Mouse (Mus musculus) bone marrow macrophage, adult 2 months (primary cell): ENCODE results near the gene Pde3a. TPM values are rescaled to one million over a fixed set of nuclear protein-coding genes. Genes with fewer than 3 reads are reported as not detected.

Experiments used
- H3K27ac ChIP-seq: 2 replicates; pipeline ENCODE4 v1.5.1; 2012; ENCODE audit warnings: low read depth, low read length; ENCODE audit not compliant: insufficient read depth
- H3K4me1 ChIP-seq: 2 replicates; pipeline ENCODE4 v1.6.1; 2012; ENCODE audit warnings: low read length; ENCODE audit not compliant: control insufficient read depth, insufficient read depth
- H3K4me3 ChIP-seq: 2 replicates; pipeline ENCODE4 v1.5.1; 2012; ENCODE audit warnings: mild to moderate bottlenecking, low read length, moderate library complexity; ENCODE audit not compliant: insufficient read depth
- CTCF ChIP-seq: IDR thresholded peaks from 2 replicates; pipeline ENCODE4 v1.5.1; 2012; ENCODE audit warnings: low read depth, mild to moderate bottlenecking, low read length, moderate library complexity
- POLR2A ChIP-seq: IDR thresholded peaks from 2 replicates; pipeline ENCODE4 v1.6.1; 2012; ENCODE audit warnings: mild to moderate bottlenecking, low read depth, low read length, borderline replicate concordance
- polyA plus RNA-seq: library from polyadenylated mRNA; stranded (reverse); fragments of >200 nt; gene quantifications from 2 replicates; pipeline ENCODE4 v1.2.4, GENCODE M21; 2012; ENCODE audit not compliant: missing spikeins, insufficient read depth, insufficient read length

Pde3a gene
- polyA plus RNA-seq, 1 experiment: 0.12 TPM

DNA sequence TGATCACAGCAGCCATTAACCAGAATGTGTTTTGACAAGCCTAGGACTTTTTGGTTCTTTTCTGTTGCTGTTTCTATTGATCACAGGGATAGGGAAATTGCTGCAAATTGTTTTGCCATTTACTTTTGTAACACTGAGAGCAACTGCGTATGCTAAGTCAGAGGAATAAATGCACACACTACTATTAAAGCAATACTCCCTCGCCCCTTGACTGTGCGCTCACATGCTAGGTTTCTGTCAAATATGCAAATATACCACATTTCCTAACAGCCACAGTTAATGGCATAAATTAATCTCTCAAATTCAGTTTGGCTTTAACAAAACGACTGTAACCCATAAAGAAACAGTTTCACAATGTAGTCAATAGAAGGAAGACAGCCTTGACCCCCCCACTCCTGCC, 179.5 kb downstream of the Pde3a start:
- Histone ChIP-seq H3K4me3 (no peak overlapping the region), H3K27ac (no peak overlapping the region), H3K4me1 (no peaks in the 10 kb centered on the region)
- TF ChIP-seq POLR2A (no peak), CTCF (no peak)

DNA sequence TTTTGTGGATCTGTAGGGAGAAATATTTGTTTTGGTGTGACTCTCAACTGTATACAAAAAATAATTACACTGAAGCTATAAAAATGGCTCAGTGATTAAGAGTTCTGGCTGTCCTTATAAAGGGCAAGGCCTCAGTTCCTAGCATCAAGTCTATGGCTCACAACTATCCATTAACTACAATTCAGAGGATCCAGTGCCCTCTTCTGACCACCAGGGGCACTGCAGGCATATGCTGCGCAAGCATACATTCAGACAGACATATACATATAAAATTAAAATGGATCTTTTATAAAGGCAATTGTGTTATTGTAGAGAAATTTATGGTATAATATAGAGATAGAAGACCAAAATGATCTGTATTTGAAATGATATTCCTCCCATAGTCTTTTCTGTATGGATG, 181.1 kb downstream of the Pde3a start:
- Histone ChIP-seq H3K4me1 (no peaks in the 10 kb centered on the region), H3K4me3 (no peak overlapping the region), H3K27ac (no peak overlapping the region)
- TF ChIP-seq CTCF (no peak), POLR2A (no peak)

DNA sequence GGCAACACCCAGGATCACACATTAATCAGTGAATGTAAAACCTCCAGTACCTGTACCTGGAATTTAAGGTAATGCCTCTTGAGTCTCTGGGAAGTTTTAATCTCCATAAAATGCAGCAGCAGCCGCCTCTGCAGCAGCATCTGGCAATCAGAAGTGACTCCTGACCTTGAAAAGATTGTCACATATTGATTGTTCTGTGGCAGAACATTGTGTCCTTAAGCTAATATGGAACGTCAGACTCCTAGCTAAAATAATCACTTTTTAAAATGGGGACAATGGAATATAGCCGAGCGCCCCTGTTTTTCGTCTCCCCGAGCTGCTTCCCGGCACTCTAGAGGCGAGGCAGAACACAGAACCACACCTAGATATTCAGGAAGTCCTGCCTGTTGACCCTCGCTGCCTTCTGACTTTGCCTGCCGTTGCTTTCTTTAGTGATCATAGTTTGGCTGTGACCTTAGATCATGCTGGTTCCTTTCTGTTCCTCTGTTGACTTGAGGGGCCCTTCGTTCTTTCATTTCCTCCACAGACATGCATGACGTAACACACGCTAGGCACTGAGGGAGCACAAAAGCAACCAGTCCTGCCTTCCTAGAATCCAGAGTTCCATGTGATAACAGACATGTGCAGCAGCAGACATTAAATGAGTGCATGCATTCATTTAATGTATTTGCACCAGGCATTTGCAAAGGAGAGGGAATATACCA, 183.4 kb downstream of the Pde3a start:
- no peaks in the 10 kb centered on the region for H3K4me1 ChIP-seq
- H3K27ac ChIP-seq: no peak overlapping the region
- no peak overlapping the region for H3K4me3 ChIP-seq
- no peak for TF ChIP-seq CTCF
- TF ChIP-seq POLR2A: no peak

DNA sequence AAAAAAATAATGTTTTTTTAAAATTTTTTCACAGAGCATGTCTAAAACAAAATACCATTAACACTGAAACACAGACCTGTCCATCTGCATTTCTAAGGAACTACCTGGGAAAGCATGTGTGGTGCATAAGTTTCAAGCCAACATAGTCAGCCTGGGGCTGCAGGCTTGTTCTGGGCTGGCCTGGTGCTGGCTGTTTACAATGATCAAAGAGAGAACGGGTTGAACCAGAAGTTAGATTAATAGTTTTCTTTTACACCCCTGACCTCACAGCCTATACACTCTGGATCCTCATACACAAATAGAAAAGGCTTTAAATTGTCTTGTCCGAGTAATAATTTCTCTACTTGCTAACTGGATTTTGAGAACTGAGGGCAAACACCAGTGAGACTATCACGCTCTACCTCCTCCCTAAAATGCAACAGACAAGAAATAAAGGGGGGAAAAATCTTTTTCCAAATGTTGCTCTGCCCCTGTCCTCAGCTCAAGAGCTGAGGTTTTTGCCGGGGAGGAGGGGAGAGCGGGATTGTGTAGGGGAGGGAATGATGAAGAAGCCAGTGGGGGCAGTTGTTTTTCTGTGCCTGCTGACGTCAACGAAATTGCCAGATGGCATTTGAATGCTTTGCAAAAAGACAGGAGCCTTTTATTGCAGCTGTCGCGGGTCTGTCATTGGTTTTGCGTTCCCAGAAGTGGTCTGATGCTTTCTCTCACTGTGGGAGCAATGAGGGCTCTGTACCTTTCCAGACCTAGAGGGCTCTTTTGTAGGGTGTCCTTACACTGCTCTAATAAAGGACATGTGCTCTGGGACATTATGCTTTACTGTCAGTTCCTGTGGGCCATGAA, 185.1 kb downstream of the Pde3a start:
- TF ChIP-seq POLR2A (no peak), CTCF (no peak)

DNA sequence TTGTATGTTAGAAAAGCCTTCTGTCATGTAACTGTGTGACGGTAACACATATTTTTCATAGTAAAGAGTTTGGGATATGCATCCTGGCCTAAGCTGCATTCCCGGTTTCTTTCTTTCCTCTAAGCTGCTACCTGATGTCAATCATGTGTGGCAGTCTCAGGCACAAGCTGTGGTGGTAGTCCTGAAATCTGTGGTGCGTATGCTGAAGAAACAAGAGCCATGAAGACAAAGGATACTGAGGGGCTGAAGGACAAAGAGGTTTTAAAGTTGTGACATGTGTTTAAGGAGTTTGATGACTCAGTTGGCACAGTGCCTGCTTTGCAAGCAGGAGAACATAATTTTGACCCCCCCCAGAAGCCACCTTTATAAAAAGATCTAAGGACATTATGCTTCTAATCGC, 186.1 kb downstream of the Pde3a start:
- no peaks in the 10 kb centered on the region for H3K4me1 ChIP-seq
- no peak overlapping the region for H3K27ac ChIP-seq
- TF ChIP-seq CTCF (no peak), POLR2A (no peak)
- no peak overlapping the region for H3K4me3 ChIP-seq

More for the DNA sequence above, 185.1 kb downstream of the Pde3a start:
- Histone ChIP-seq H3K27ac (no peak overlapping the region), H3K4me3 (no peak overlapping the region), H3K4me1 (no peaks in the 10 kb centered on the region)

DNA sequence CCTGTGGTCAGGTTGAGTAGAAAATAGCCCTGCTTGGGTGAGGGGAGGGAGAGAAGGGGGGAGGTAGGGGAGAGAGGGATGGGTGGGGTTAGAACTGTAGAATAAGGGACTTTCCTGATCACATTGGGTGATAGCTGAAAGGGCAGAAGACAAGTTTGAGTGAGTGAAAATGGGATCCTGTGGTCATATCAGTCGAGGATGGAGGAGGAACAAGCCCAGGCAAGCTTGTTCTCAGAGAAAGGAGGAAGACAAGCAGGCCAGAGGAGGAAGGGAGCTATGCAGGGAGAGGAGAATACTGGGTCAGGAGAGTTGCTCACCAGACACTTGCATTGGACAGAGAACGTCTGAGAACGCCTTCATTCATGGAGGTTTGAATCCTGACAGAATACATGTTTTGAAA, 190.9 kb downstream of the Pde3a start:
- H3K4me3 ChIP-seq: no peak overlapping the region
- TF ChIP-seq POLR2A (no peak), CTCF (no peak)
- H3K27ac ChIP-seq: no peak overlapping the region
- H3K4me1 ChIP-seq: no peaks in the 10 kb centered on the region

DNA sequence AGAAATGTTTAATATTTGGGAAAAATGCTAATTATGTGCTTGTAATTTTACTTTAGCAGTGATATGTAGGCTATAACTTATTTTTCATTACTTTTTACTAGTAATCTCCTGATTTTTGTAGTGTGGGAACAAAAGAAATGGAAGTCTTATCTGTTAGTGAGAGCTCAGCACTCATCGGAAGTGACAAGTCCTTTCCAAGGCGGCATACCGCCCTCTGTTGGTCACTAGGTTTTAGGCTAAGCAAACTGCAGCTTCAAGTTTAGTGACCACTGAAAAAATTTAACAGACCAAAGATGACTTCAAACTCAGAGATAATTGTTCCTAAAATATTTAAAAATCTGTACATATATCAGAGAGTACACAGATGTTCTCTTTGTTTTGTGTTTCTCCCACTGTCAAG, 198.5 kb downstream of the Pde3a start:
- no peak for TF ChIP-seq POLR2A
- TF ChIP-seq CTCF: no peak
- no peak overlapping the region for H3K27ac ChIP-seq

DNA sequence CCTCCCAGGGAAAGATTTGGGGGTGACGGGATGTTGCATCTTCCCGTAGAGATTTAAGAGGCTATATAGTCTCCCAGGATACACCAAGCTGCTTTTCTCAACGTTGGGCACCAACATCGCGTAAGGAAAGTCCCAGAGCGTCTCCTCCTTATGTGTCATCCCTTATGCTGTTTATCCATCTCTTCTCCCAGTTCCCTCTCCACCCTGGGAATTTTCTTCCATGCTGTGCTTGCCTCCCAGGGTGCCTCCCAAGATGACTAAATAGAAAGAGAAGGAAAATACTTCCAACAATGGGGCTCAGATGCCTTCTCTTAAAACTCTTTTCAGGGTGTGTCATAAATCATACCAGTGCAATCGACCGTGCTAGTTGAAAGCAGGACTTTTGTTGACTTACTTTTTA, 199.8 kb downstream of the Pde3a start:
- Histone ChIP-seq H3K4me1 (no peaks in the 10 kb centered on the region), H3K4me3 (no peak overlapping the region), H3K27ac (no peak overlapping the region)
- no peak for TF ChIP-seq POLR2A
- TF ChIP-seq CTCF: no peak

More for the DNA sequence above, 198.5 kb downstream of the Pde3a start:
- no peak overlapping the region for H3K4me3 ChIP-seq
- no peaks in the 10 kb centered on the region for H3K4me1 ChIP-seq

DNA sequence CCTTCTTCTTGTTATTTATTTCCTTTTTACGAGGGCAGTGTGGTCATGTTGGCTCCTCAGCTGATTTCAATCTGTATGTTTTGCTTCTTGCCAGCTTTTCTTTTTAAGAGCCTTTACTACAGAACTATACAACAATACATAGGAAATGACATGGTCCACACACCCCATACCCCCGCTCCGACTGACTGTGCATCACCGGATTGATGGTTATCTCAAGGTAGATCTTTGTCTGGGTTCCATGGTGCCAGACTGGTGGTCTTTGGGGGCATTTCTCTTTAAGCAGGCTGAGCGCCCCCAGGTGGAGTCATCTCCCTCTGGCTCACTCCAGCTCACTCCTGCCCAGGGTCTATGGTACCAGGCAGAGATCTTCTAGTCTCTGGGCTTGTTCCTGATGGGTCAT, 206.3 kb downstream of the Pde3a start:
- Histone ChIP-seq H3K4me1 (no peaks in the 10 kb centered on the region), H3K27ac (no peak overlapping the region), H3K4me3 (no peak overlapping the region)
- TF ChIP-seq POLR2A: no peak
- no peak for TF ChIP-seq CTCF

DNA sequence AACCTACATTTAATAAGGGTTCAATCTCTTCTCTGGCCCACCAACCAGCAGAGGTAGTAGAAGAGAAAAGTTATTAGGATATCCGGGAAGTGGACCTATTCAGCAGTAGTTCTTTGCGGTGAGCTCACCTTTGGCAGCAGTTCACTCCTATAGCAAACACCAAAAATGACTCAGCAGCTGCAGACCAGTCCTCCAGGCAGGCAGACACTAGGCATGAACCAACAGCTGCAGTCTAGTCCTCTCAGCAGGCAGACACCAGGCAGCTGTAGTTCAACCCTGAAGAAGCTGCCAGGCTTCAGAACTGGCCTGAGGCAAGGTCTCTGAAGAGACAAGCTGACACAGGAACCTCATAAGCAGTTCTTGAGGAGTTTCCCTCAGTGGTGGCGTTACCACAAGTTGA, 207.5 kb downstream of the Pde3a start:
- TF ChIP-seq CTCF: no peak
- H3K27ac ChIP-seq: no peak overlapping the region
- no peak overlapping the region for H3K4me3 ChIP-seq
- H3K4me1 ChIP-seq: no peaks in the 10 kb centered on the region

DNA sequence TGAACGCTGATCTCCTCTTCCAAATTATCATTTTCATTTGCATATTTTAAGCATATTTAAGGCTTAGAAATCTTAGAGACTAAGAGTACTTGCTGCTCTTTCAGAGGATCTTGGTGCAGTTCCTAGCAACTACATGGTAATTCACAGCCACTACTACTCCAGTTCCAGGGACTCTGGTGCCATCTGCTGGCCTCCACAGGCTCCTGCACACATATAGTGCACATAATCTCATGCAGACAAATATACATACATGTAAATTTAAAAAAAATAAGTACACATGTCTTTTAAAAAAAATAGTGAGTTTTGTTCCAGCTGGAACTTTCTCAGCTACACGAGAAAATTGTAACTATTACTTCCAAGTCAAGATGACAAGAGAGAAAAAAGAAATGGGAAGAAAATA, 221.2 kb downstream of the Pde3a start:
- H3K4me3 ChIP-seq: no peak overlapping the region
- no peak overlapping the region for H3K27ac ChIP-seq
- H3K4me1 ChIP-seq: no peaks in the 10 kb centered on the region
- TF ChIP-seq POLR2A (no peak), CTCF (no peak)
